Mouse (Mus musculus) right cerebral cortex, postnatal 4 days (tissue): ENCODE data around the gene Mgme1.
A peak's percentile ranks its signal among the peaks of the same experiment; 100 is the strongest.

Experiments
- DNase-seq: peaks from one replicate; pipeline ENCODE4 v3.0.0-alpha.2; 2022

Gene Mgme1

DNA sequence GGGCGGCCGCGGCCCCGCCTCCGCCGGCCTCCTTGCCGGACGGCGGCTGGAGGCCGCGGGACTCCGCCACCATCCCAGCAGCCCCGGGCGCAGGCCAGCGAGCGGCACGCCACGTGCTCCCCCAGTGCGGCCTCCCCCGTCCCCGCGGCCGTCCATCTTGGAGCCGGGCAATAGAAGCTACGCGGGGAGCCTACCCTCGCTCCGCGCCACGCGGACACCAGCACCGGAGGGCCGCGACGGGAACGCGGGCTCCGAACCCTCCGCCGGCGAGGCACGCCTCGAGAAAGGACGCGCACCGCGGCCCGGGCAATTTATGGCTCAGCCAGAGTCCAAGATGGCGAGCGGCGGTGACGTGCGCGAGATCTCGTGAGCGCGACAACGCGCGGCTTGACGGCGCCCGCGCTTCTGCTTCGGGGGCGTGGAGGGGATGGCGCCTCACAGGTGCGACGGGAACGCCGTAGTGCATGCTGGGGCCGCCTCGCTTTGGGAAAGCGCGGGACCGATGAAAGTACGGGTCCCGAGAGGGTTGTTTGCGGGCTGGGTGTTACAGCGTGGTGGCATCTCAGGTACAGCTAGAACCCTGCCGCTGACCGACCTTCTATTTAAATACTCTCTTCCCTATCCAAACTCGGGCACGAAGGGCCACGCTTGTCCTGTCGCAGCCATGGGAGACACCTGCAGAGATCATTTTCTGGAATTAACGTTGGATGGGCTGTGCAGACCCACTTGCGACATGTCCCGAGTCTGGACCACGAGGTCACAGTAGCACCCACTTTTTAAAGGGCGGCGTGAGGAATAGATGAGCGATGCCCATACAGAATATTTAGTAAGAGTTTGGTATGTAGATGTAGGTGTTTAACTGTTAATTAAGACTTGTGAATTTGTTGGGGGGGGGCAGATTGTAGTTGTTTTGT, at the start of gene Mgme1, which contains the start of gene Snx5:
TSS of gene Mgme1 (plus strand) at position 157 of the 914 bp plus-strand sequence.
TSS of gene Snx5 (minus strand) at position 400 of the 914 bp plus-strand sequence.
- peak; percentile 91 for DNase-seq

GRCm38 (mm10) chr2:144224351-144224750, 46.1 kb upstream of the Mgme1 start:
- DNase-seq = no peak

GRCm38 (mm10) chr2:144226906-144227586, 43.4 kb upstream of the Mgme1 start:
- DNase-seq = no peak

DNA sequence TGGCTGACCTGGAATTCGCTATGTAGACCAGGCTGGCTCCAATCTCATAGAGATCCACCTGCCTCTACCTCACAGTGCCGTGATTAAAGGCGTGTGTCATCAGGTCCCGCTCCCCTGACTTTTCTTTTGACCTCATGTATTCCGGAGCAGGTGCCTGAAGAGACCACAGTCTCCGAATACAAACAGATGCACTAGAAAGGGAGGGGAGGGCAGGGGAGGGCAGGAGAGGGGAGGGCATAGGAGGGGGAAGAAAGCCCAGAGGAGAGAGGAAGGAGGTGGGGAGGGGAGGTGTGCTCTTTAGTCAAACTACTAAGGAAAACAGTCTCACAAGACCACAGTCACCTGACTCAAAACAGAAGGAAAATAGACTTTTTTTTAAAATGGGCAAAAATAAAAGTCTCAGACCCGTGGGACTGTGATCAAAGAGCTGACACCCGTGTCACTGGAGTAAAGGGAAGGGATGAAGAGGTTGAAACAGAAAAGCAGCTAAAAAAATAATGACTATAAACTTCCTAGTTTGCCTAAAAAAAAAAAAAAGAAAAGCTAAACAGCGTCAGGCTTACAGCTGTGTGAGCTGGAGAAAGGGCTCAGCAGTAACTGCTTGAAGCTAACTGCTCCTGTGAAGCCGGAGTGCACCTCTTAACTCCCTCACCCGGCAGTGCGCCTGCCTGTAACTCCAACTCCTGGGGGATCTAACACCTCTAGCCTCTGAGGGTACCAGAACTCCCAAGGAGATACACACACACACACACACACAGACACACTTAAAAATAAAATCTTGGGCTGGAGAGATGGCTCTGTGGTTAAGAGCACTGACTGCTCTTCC, 41.7 kb upstream of the Mgme1 start:
- DNase-seq = no peak

DNA sequence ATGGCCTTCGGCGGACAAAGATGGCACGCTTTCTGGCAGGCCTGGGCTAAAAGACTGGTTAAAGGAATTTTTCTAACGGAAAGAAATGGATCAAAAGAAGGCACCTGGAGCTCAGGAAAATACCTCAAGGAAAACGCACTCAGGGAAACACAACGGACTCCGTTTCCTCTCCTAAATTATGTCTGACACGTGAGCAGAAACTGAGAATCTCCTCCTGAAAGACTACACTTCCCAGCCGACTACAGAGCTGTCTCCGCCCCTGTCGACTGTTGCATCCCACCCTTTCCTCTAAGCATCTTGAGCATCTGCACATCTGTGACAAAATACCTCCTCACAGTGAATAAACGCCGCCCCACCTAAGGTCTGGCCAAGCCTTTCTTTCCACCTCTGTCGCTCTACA, 40.8 kb upstream of the Mgme1 start:
- DNase-seq = no peak

- DNase-seq = no peak
Observed at GRCm38 (mm10) chr2:144230498-144230897, 40.0 kb upstream of the Mgme1 start.

DNA sequence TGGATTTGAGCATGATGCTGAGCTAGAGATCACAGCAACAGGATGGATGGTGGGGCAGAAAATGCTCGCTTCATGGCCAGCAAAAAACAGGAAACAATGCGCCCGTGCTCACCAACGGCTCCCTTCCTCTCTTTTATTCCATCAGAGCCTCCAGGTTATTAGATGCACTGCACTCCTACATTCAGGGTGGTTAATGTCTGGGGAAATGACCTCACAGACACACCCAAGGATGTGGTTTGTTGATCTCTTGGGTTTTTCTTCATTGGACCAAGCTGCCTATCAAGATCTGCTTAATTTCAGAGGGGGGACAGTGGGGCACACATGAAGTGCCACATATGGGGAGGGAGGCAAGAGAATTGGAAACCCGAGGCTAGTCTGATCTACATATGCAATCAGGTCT, 39.3 kb upstream of the Mgme1 start:
- no peak for DNase-seq

GRCm38 (mm10) chr2:144233534-144233933, 36.9 kb upstream of the Mgme1 start:
- DNase-seq = no peak

DNA sequence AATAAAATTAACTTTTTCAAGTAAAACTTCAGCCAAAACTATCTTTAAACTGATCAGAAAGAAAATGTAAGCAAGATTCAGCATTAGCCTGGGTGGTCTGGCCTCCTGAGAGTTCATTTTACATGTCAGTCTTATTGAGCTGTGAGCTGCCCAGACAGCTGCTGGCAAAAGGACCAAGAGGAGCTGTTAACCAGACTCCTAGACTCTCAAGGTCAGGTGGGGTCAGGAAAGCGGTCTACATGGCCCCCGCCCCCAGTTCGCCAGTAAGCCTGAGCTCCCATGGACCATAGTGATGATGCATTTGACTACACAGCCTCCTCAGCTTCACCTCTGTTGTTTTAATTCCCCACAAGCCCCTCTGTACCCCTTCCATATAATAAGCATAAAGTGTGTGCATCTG, 34.7 kb upstream of the Mgme1 start:
- DNase-seq = no peak

DNA sequence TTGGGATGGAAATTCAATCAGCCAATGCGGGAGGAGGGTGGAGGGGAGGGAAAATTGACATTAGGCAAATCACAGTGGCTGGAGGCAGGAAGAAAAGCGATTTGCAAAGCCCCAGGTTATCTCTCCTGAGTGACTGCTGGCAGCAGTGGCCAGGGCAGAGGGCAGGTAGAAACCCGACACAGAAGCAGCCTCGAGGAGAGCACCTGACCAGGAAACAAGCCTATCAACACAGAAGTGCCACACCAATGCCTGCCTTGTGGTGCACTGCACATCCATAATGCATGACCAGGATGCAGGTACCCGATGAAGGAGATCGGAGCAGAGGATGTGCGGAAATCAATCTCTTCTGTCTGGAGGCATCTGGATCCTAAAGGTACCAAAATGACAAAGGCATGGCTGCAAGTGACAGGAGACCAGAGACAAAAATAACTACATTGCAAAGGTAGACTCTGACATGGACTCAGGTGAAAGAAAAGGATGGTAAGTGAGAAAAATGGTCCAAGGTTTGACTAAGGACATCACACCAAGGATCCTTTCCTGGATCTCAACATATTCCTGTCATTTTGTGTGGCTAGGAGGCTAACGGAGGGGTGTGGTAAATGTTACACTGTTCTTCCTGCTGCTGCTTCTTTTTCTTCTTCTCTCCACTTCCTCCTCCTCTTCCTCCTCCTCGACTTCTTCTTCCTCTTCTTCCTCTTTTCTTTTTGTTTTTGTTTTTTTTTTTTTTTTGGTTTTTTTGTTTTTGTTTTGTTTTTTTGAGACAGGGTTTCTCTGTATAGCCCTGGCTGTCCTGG, 33.5 kb upstream of the Mgme1 start:
- DNase-seq = no peak

- no peak for DNase-seq
Observed at GRCm38 (mm10) chr2:144238341-144238740, 32.1 kb upstream of the Mgme1 start.

GRCm38 (mm10) chr2:144239318-144239717, 31.1 kb upstream of the Mgme1 start:
- no peak for DNase-seq

GRCm38 (mm10) chr2:144240095-144240899, 30.2 kb upstream of the Mgme1 start:
- no peak for DNase-seq

GRCm38 (mm10) chr2:144245464-144245863, 25.0 kb upstream of the Mgme1 start:
- no peak for DNase-seq

DNA sequence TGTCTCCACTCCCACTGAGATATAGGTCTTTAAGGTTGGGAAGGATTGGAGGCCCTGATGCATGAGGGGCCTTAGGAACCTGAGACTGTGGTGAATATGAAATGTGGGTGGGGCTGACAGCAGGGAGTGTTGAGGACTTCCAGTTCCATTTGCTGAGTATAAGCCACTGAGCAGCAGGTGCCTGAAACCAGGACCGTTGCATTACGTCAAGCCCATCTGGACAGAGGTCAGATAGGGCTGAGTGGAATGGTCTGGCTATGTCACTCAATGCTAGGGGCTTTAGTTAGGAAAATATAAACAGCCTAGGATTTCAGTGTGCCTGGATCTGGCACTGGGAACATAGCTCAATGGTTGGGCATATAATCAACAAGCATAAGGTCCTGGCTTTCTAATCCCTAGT, 24.2 kb upstream of the Mgme1 start:
- DNase-seq = no peak

DNA sequence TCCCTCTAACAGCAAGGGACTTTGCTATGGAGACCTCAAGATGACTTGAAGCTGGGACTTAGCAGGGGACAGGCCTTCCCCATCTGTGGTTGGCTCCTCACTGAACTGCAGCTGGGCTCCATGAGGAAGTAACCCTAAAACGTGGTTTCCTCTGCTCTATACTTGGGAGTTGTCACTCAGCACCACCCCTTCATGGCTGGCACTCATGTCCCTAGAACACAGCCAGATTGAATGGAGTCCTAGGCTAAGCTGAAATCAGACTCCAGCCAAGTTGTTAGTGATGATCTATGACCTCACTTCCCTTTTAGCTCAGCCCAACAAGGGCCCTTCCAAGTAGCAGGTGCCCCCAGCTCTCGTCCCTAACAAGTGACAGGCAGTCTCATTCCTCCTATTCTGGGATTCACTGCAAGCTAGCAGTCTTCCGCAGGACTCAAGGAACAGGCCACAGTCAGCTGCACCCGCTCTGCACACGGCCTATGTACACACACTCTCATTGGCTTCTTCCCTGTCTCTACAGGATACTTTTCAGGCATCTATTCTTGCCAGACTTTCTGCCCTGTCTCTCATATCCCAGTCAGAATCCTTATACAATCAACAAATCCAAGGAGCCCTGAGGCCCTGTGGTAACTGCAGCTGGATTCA, 23.0 kb upstream of the Mgme1 start:
- no peak for DNase-seq

DNA sequence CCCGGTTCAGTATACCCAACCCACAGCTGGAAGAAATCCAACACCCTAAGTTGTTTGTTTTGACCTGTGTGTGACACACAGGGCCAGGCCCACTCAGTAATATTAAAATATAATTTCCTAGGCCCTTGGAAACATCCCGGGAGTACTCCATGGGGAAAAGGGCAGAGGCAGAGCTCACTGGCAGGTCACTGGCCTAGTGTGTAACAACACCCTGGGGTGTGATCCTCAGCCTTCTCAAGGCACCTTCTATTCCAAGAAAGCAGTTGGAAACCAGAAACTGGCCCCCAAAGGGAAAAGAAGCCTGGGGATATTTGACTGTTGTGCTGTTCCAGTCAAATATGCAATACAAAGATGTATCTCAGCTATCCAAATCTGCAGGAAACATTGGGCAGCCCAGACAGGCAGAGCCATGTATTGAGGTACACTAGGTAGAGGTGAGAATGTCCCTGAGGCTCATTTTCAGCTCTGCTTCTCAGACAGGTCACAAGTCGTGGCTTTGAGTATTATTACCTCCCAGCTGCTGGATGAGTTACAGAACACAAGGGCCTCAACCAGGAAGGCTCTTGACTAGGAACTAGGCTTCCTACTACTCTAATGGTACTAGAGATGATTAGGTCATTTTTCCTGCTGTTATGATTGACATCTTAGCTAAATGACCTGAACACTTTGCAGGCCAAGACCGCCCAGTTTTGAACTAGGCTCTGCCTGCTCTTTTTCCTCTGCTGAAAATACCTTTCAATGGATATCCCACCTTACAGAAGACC, 21.7 kb upstream of the Mgme1 start:
- no peak for DNase-seq

- DNase-seq = no peak
Observed at GRCm38 (mm10) chr2:144250111-144250510, 20.4 kb upstream of the Mgme1 start.

GRCm38 (mm10) chr2:144262837-144263236, 7.6 kb upstream of the Mgme1 start:
- DNase-seq = no peak
